ENCODE assay signal across 8 mouse cellular contexts in genomic region chr2:56119368-56119767, GRCm38 (mm10).
A peak's percentile ranks its signal among the peaks of the same experiment; 100 is the strongest.
DNase-seq lines count a peak whose midpoint lies in the region; ATAC-seq lines count a peak whose summit lies in the region.

No protein-coding gene starts in this region.

- no peaks in the 10 kb centered on the region for H3K36me3 ChIP-seq in limb, embryonic 11.5 days (ENCODE audit: control insufficient read depth, insufficient read depth, low read length)
- no peaks in the 10 kb centered on the region for H3K36me3 ChIP-seq in limb, embryonic 10.5 days

- no peaks in the 10 kb centered on the region for H3K4me1 ChIP-seq in limb, embryonic 11.5 days (ENCODE audit: control insufficient read depth, insufficient read depth, low read length)
- H3K4me1 ChIP-seq in limb, embryonic 10.5 days: no peaks in the 10 kb centered on the region

- H3K9ac ChIP-seq in limb, embryonic 11.5 days (ENCODE audit: low read length): no peak overlapping the region

- no peaks in the 10 kb centered on the region for H3K9me3 ChIP-seq in limb, embryonic 11.5 days (ENCODE audit: control insufficient read depth, low read length)
- H3K9me3 ChIP-seq in limb, embryonic 10.5 days (replicated peaks): no peaks in the 10 kb centered on the region

- H3K4me3 ChIP-seq in limb, embryonic 11.5 days (ENCODE audit: low read depth, low read length): no peak overlapping the region
- H3K4me3 ChIP-seq in limb, embryonic 10.5 days: no peak overlapping the region

- intact Hi-C loops in left cerebral cortex, postnatal 25 days (cut with DNase I): loop anchor here (1.0 to 10.0 kb wide), 3 partner anchors 1255 to 1713 kb away; no protein-coding TSS in a partner anchor

- H3K4me2 ChIP-seq in limb, embryonic 11.5 days (ENCODE audit: low read depth, severe bottlenecking): no peak overlapping the region

- no peaks in the 10 kb centered on the region for H3K27me3 ChIP-seq in limb, embryonic 11.5 days (ENCODE audit: control insufficient read depth, insufficient read depth, low read length)
- H3K27me3 ChIP-seq in limb, embryonic 10.5 days (ENCODE audit: low read depth, poor library complexity, severe bottlenecking): no peaks in the 10 kb centered on the region

- no peak overlapping the region for H3K27ac ChIP-seq in limb, embryonic 11.5 days (replicated peaks; ENCODE audit: low read depth, low read length)
- no peak overlapping the region for H3K27ac ChIP-seq in limb, embryonic 10.5 days

- DNase-seq in limb, embryonic 11.5 days (ENCODE audit: low spot score): peak; percentile 26
- DNase-seq in limb, embryonic 10.5 days (ENCODE audit: low spot score): no peak
- peak; percentile 29 for DNase-seq in R1 (ENCODE audit: low read depth, low spot score)
- peak; percentile 74 for DNase-seq in embryo, embryonic 11 days
- peak; percentile 49 to 59 for DNase-seq in left cerebral cortex, postnatal 25 days (ENCODE audit: low spot score in 2 of 2)
- DNase-seq in urinary bladder, postnatal 10 days (ENCODE audit: low spot score): no peak
- no peak for DNase-seq in T-cell, adult 2 months (ENCODE audit: low spot score)
- no peak for DNase-seq in spleen, postnatal 4 days (ENCODE audit: low spot score in 2 of 2)

- 36% methylated on average over 6 of the region's 6 CpGs for WGBS in limb, embryonic 11.5 days
- WGBS in limb, embryonic 10.5 days: 41% methylated on average over 6 of the region's 6 CpGs

- no peak for ATAC-seq in limb, embryonic 11.5 days (ENCODE audit: insufficient number of reproducible peaks, low FRiP score, low TSS enrichment, low read depth)

Comparison
In these comparisons a context has a peak if more than half of its experiments do, and no peak if none do; other contexts are left out.
1. DNase-seq: peak in limb, embryonic 11.5 days (single experiment), R1 (single experiment), embryo, embryonic 11 days (single experiment) and left cerebral cortex, postnatal 25 days (2 of 2); none in limb, embryonic 10.5 days (single experiment), urinary bladder, postnatal 10 days (single experiment), T-cell, adult 2 months (single experiment) and spleen, postnatal 4 days (0 of 2).